Mouse (Mus musculus) urinary bladder, postnatal 25 days (tissue): ENCODE measurements around the gene 1700016D06Rik.

Experiments used
- DNase-seq: peaks from one replicate; pipeline ENCODE4 v3.0.0; 2022; ENCODE audit warnings: low spot score

The 1700016D06Rik gene

GRCm38 (mm10) chr8:11701033-11701362, at the start of gene 1700016D06Rik:
Gene 1700016D06Rik, minus strand, starts transcription at chr8:11701063.
- DNase-seq: no peak

GRCm38 (mm10) chr8:11749472-11749871, 48.6 kb upstream of the 1700016D06Rik start:
- no peak for DNase-seq

GRCm38 (mm10) chr8:11746850-11747600, 46.2 kb upstream of the 1700016D06Rik start:
- no peak for DNase-seq

GRCm38 (mm10) chr8:11743580-11743979, 42.7 kb upstream of the 1700016D06Rik start:
- no peak for DNase-seq

- no peak for DNase-seq
Observed at GRCm38 (mm10) chr8:11740857-11741256, 40.0 kb upstream of the 1700016D06Rik start.

- no peak for DNase-seq
Observed at GRCm38 (mm10) chr8:11739082-11739481, 38.2 kb upstream of the 1700016D06Rik start.

- no peak for DNase-seq
Observed at GRCm38 (mm10) chr8:11737096-11737495, 36.2 kb upstream of the 1700016D06Rik start.

GRCm38 (mm10) chr8:11735672-11736235, 34.9 kb upstream of the 1700016D06Rik start:
- no peak for DNase-seq

GRCm38 (mm10) chr8:11730271-11730940, 29.5 kb upstream of the 1700016D06Rik start:
- DNase-seq: no peak

GRCm38 (mm10) chr8:11728482-11729295, 27.8 kb upstream of the 1700016D06Rik start:
- no peak for DNase-seq

- DNase-seq: peak; percentile 10
Observed at GRCm38 (mm10) chr8:11727651-11728481, 27.0 kb upstream of the 1700016D06Rik start, which contains the start of gene Arhgef7. Gene Arhgef7, plus strand, starts transcription at chr8:11727721.

GRCm38 (mm10) chr8:11727273-11727650, 26.4 kb upstream of the 1700016D06Rik start:
- no peak for DNase-seq

- DNase-seq: no peak
Observed at GRCm38 (mm10) chr8:11717194-11717593, 16.3 kb upstream of the 1700016D06Rik start.

- DNase-seq: no peak
Observed at GRCm38 (mm10) chr8:11712244-11712643, 11.4 kb upstream of the 1700016D06Rik start.

GRCm38 (mm10) chr8:11710415-11710814, 9.6 kb upstream of the 1700016D06Rik start:
- DNase-seq: no peak

- no peak for DNase-seq
Observed at GRCm38 (mm10) chr8:11709542-11709941, 8.7 kb upstream of the 1700016D06Rik start.

- DNase-seq: no peak
Observed at GRCm38 (mm10) chr8:11708815-11709214, 8.0 kb upstream of the 1700016D06Rik start.

GRCm38 (mm10) chr8:11707701-11708100, 6.8 kb upstream of the 1700016D06Rik start:
- DNase-seq: no peak

- DNase-seq: no peak
Observed at GRCm38 (mm10) chr8:11705818-11706217, 5.0 kb upstream of the 1700016D06Rik start.

GRCm38 (mm10) chr8:11704716-11705420, 4.0 kb upstream of the 1700016D06Rik start:
- no peak for DNase-seq

- no peak for DNase-seq
Observed at GRCm38 (mm10) chr8:11703789-11704188, 2.9 kb upstream of the 1700016D06Rik start.
